Mouse (Mus musculus): ENCODE data around the gene Exoc3l.

DNA sequence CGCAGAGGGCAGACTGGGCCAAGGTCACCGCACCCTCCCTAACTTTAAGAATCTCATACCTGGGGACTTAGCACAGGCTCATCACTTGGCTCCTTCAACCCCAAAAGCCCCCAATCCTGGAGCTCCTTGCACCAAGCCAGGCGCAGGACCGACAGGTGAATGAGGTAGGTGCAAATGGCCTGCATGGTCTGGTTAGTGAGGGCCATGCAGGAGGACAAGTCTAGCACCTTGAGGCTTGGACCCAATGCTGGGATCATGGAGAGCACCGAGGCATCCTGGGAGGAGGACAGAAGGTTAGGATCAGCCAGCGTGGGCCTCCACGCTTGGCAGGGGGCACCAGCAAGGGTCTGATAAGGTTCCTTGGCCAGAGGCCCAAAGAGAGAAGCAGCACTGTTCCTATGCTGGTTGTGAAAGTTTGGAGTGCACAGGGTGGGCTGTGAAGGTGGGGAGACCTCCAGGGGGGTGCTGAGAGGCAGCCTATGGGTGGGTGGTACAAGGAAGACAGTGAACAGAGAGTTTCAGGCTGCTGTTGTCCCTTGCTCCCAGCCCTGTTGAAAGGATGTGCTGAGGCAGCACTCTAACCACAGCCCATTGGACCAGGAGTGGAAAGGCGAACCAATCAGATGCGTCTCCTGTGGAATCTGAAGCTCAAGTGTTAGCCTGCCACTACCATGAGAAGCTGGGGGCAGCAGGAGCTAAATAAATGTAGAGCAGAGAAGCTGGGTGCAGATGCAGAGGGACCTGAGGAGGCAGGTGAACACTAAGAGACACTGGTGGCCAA is 17.9 kb upstream of the Exoc3l start:
- TF ChIP-seq CTCF (IDR thresholded peaks at IDR 0.05; ENCODE audit: insufficient read depth, low read length) (no peak), POLR2A (IDR thresholded peaks at IDR 0.05; ENCODE audit: borderline replicate concordance, extremely low read depth, low read depth, low read length) (no peak)
